Mouse (Mus musculus) small intestine, adult 2 months (tissue): ENCODE measurements around the gene Lenep.

ENCODE experiments used
- CTCF ChIP-seq: fragments of 200-500 bp; IDR thresholded peaks from 2 replicates; pipeline ENCODE4 v1.5.1; 2012; ENCODE audit warnings: low read depth, mild to moderate bottlenecking, control low read depth, inconsistent platforms, low read length, moderate library complexity, mixed read lengths; ENCODE audit not compliant: insufficient replicate concordance, insufficient read length; ENCODE audit errors: extremely low read depth
- POLR2A ChIP-seq: fragments of 200-500 bp; IDR thresholded peaks from 2 replicates; pipeline ENCODE4 v1.6.1; 2012; ENCODE audit warnings: low read depth, mild to moderate bottlenecking, control low read depth, inconsistent platforms, low read length, moderate library complexity

GRCm38 (mm10) chr3:89416158-89416557, 13.6 kb upstream of the Lenep start:
- no peak for TF ChIP-seq POLR2A
- TF ChIP-seq CTCF = no peak
